Mouse (Mus musculus): ENCODE results near the gene Fut11.
"Not testable (repeated sequence)": the region's sequence is repeated elsewhere in the genome, so short reads cannot be mapped to it uniquely, and the experiment has no call there.

Fut11 gene

DNA sequence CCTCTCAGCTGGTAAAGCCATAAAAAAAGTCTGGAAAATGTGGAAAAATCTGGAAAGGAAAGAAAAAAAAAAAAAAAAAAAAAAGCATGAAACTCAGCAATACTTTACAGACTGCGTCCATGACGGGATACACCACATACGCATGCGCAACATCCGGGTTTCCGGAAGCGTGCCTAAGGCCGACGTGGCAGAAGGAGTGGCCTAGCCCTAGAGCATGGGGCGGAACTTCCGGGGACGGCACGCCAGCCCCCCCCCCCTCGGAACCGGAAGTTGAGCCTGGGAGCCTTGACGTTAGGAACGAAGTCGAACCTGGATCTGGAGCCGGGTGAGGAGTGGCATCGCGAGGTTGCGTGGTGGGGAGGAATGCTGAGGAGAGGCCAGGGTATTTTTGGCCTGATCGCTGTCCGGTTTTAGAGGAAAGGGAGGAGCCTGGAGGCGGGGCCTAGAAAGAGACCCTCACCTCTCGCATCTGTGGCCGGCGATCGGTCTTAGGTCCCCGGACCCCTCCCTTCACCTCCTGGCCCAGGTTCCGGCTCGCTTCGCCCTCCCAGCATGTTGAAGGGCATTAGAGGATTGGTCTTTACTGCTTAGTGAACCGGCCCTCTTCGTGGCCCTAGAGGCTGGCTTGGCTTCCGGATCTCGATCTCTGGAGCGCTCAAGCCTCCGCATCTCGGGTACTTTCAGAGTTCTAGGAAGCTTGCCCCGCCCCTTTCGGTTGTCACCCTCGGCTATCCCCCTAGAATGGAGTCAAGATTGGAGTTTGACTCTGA is 20.5 kb upstream of the Fut11 start, which contains the start of gene Sec24c:
Gene Sec24c (plus strand): TSS at position 245 of the 770 bp plus-strand sequence.
- peak; percentile 86 to 94 for DNase-seq (ENCODE audit: low spot score in 2 of 2)

DNA sequence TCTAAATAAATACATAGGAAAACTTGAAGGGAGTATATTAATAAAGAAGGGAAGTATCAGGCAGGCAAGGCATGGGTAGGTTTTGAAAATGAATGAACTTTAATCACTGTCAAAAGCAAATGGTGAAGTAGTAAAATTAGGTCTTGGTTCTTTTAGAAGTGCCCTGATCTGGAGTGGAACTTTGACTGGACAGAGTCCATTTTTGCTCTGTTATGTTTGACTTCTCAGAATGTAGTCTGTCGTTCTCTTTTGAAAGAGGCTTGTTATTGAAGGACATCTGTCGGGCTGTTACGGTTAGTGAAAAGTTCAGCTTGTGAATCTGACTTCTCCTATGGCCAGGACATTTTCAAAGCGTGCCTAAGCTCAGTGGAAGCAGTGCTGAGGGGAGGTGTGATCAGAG is 16.9 kb upstream of the Fut11 start:
- DNase-seq (ENCODE audit: low spot score in 2 of 2) = no peak

DNA sequence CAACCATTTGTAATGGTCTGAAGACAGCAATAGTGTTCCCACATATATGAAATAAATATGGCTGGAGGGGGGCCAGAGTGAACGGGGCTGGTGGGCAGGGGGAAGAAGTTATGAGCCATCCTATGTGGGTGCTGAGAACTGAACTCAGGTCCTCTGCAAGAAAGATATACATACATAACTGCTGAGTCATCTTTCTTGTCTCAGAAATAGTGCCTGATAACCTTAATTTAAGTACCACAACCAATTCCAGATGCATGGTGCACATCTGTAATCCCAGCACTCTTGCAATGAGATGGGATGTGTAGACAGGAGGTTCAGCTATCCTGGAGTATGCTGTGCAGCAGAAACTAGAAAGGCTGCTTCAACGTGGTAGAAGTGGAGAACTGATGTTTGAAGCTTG is 13.0 kb upstream of the Fut11 start:
- no peak for DNase-seq (ENCODE audit: low spot score in 2 of 2)

DNA sequence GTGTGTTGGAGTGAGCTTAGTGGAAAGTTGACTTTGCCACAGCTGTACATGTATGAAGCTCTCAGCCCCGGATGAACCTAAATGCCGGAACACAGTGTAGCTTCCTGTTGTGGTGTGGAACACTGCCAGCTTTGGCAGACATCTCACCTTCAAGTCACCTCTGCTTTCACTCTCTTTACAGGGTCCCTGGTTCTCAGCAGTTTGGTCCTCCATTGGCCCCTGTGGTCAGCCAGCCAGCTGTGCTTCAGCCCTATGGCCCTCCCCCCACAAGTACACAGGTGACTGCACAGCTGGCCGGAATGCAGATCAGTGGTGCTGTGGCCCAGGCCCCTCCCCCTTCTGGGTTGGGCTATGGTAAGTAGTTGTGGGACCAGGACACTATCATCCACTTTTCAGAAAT is 12.3 kb upstream of the Fut11 start:
- DNase-seq (ENCODE audit: low spot score in 2 of 2) = no peak

DNA sequence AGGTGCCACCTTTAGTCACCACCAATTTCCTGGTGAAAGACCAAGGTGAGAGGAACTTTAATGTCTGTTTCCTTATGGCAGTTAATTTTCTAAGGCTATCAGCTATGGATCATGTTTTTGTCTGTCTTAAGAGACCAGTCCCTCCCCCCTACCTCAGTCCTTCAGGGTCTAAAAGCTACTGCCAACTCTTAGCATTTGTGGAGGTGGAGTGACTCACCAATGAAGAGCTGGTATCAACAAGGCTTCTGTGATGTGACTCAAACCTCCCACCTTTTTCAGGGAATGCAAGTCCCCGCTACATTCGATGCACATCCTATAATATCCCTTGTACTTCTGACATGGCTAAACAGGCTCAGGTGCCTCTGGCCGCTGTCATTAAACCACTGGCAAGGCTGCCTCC is 8.2 kb upstream of the Fut11 start:
- no peak for DNase-seq (ENCODE audit: low spot score in 2 of 2)

DNA sequence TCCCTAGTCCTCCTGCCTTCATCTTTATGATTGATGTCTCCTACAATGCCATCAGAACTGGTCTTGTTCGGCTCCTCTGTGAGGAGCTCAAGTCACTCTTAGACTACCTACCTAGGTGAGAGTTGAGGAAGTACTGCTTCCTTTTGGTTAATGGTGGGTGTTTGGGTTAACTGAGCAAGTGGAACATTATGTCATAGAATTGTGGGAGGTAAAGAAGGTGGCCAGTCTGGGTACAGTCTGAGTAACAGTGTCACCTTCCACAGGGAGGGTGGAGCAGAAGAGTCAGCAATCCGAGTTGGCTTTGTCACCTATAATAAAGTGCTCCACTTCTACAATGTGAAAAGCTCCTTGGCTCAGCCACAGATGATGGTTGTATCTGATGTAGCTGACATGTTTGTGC is 5.8 kb upstream of the Fut11 start:
- no peak for DNase-seq (ENCODE audit: low spot score in 2 of 2)

DNA sequence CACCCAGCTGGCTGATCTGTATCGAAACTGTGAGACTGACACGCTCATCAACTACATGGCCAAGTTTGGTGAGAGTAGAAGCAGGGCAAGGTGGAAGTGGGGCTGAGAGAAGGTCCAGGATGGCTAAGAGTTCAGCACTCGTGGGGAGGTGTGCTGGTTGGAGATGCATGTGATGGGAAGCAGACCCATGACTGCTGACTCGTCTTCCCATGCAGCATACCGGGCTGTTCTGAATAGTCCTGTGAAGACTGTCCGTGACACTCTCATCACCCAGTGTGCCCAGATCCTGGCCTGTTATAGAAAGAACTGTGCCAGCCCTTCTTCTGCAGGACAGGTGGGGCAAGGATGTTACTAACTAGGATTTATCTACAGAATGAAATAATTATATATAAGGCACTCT is 3.0 kb upstream of the Fut11 start:
- no peak for DNase-seq (ENCODE audit: low spot score in 2 of 2)

DNA sequence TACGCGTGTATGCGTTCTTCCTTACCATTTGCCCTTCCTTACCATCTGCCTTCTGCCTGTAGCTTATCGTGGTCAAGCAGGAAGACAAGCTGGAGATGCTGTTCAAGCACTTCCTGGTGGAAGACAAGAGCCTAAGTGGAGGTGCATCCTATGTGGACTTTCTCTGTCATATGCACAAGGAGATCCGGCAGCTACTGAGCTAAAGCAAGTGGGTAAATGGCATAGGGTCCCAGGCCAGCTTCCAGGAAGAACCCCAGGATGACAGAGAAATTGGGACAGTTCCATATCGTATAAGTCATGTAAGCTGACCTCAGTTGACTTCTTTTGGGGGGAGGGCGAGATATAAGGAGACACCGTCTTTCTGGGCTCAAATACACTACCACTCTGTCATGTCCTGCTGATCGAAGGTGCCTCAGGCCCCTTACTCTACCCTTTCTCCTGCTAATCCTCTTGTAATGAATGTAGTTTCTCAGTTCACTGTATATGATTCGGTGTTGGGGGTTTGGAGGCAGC is 1.1 kb upstream of the Fut11 start:
- no peak for DNase-seq (ENCODE audit: low spot score in 2 of 2)

DNA sequence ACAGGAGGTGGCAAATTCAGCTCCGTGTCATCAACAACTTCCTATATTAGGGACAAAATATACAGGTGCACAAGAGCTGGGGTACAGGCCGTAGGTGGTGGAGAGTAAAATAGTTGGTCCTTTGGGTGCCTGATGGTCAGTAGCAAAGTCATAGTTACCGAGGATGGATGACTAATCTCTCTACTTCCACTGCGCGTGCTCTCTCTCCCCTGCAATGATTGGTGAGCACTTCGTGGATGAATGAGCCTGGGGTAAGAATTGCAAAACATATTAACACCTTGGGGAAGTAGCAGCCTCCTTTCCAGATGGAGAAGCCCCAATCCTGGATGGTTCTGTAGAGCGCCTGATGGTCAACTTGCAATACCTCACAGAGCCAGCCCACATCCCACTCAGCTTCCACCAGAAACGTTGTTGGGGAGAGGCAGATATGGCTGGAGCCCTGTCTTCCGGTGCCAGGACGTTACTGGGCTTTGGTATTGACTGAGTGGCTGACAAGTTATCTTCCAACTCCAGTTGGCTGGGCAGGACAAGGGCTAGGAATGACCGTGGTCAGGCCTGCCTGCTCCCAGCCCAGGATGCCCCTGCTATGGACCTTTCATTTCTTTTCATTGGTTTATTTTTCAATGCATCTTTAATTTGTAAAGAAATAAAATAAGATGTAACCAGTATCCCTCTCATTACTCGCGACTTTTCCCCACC is 434 bp upstream of the Fut11 start:
- no peak for DNase-seq (ENCODE audit: low spot score in 2 of 2)

DNA sequence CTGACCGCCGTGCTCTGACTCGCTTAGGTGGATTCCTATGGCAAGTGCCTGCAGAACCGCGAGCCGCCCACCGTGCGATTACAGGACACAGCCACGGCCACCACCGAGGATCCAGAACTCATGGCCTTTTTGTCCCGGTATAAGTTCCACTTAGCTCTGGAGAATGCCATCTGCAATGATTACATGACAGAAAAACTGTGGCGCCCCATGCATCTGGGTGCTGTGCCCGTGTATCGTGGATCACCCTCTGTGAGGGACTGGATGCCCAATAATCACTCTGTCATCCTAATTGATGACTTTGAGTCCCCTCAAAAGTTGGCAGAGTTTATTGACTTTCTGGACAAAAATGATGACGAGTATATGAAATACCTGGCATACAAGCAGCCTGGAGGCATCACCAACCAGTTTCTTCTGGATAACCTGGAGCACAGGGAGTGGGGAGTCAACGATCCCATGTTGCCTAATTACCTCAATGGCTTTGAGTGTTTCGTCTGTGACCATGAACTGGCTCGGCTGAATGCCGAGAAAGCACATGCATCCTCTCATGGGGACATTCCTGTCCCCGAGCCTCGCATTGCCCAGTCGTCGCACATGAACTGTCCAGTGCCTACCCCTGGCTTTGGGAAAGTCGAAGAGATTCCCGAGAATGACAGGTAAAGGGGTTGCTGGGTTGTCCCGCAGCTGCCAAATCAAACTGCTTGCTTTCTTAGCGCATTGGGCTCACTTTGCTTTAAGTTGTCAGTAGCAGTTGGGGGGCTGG is 1.2 kb downstream of the Fut11 start:
- no peak for DNase-seq (ENCODE audit: low spot score in 2 of 2)

DNA sequence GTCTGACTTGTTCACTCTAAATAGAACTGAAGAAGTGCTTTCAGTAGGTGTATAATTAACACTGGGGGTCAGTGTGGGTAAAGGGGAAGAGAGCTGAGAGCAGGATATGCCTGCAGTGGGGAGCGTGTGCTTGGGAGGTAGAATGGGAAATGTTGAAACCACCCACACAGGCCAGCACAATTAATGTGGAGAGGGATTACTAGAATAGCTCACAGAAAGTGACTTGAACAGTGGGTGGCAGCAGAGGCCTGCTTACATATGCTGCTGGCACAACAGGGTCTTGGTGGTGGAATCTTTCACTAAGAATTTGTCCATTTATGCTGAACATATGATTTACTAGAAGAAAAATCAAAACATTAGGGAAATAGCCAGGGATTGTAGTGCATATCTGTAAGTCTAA is 2.2 kb downstream of the Fut11 start:
- peak in 1 of 2 experiments; percentile 35 for DNase-seq (ENCODE audit: low spot score in 2 of 2)

DNA sequence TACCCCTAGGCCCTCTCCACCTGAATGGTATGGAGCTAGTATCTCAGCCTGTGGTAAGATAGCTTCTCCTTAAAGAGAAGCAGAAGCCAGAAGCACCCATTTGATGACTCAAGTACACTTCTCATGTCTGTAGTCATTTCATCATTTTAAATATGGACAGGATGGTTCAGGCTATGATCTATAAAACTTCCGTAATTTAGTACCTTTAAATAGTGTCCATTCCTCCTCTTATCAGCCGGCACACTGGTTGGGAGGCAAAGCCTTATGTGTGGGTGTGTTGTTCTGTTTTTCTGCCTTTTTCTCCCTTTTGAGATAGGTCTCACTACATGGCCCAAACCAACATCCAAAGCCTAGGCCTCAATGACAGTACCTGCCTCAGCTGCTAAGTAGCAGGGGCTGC is 3.7 kb downstream of the Fut11 start:
- DNase-seq (ENCODE audit: low spot score in 2 of 2) = no peak

DNA sequence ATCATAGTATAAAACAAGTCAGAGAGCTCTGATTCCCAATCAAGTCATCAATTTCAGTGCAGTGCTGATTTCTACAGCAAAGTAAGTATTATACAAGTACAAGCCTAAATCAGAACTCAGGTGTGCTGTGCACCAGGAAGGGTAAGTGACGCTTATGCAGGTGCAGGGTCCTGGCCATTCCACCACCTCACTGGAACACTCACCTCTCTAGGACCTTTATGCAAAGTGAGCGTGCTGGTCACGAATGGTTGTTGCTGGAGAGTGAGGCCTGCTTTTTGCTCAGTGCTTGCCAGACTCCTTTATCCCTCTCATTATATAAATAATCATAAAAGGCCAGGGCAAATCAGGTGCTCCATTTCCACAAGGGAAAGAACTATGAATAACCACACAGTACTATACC is 5.6 kb downstream of the Fut11 start:
- DNase-seq (ENCODE audit: low spot score in 2 of 2) = no peak

DNA sequence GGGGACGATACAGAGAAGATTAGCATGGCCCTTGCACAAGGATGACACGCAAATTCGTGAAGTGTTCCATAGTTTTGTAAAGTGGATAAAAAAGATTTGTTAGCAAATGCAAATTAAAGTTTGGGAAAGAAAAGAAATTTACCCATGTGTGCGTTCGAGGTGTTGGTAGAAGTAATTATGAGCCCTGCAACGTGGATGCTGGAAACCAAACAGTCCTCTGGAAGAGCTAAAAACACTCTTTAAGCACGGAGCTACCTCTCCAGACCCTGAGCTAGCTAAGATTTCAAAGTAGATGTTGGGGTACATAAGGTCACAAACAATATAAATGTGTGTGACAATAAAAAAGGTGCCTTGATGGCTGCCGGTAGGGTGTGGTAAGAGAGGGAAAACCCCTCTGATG is 6.8 kb downstream of the Fut11 start:
- no peak for DNase-seq (ENCODE audit: low spot score in 2 of 2)

DNA sequence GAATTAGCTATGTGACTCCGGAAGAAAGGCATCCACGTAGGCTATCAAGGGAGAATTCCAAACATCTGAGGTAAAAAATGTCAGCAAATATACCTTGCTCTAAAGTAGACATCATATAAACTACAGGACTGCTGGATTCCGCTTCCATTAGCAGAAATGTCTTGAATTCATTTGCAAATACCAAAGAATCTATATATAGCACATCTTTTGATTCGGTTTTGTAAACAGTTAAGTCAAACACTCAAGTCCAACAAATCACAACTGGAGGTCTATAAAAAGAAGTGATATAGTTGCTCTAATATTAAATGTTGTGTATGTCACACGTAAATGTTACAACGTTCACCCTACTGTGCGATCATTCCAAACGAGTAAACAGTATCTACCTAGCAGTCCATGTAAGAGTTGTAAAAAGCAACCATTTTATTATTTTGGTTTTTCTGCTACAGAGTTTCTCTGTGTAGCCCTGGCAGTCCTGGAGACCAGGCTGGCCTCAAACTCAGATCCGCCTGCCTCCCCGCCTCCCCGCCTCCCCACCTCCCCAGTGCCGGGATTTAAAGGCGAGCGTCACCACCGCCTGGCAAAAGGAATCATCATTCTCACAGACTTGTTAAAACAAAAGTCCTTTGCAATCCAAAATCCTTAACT is 7.5 kb downstream of the Fut11 start:
- DNase-seq (ENCODE audit: low spot score in 2 of 2) = no peak

DNA sequence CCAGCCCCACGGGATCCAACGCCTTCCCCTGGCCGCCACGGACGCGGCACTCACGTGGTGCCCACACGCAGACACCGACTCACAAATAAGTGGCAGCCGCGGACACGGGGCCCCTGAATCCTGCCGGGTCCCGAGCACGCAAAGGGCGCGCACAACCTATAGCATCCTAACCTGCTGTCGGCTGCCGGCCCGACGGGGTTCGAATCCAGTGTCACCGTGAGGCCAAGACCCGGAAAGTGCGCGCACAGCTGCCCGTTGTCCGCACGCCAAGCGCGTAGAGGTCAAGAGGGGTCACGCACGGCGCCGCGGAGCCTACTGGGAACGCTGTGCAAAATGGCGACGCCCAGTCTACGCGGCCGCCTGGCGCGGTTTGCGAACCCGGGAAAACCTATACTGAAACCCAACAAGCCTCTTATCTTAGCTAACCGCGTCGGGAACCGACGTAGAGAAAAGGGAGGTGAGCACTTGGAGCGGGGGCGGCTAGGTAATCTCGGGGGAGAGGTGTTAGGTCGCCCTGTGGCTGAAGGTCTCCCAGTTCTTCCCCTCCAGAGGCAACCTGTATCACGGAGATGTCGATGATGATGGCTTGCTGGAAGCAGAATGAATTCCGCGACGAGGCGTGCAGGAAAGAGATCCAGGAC is 8.1 kb downstream of the Fut11 start, which contains the start of gene Chchd1:
Gene Chchd1 (plus strand): TSS at position 266 of the 641 bp plus-strand sequence.
- peak; percentile 81 to 89 for DNase-seq (ENCODE audit: low spot score in 2 of 2)

DNA sequence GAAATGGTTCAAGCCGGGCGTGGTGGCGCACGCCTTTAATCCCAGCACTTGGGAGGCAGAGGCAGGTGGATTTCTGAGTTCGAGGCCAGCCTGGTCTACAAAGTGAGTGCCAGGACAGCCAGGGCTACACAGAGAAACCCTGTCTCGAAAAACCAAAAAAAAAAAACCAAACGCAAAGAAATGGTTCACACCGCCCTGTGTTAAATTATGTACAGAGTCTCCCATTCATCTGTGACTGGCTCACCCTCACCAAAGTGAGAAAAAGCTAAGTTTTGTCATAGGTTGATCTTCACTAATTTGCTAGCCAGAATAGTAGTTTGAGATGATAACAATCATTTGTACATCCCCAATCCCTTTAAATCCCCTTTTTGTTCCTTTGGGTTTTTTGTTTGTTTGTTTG is 8.7 kb downstream of the Fut11 start:
- not testable (repeated sequence) for DNase-seq (ENCODE audit: low spot score in 2 of 2)

DNA sequence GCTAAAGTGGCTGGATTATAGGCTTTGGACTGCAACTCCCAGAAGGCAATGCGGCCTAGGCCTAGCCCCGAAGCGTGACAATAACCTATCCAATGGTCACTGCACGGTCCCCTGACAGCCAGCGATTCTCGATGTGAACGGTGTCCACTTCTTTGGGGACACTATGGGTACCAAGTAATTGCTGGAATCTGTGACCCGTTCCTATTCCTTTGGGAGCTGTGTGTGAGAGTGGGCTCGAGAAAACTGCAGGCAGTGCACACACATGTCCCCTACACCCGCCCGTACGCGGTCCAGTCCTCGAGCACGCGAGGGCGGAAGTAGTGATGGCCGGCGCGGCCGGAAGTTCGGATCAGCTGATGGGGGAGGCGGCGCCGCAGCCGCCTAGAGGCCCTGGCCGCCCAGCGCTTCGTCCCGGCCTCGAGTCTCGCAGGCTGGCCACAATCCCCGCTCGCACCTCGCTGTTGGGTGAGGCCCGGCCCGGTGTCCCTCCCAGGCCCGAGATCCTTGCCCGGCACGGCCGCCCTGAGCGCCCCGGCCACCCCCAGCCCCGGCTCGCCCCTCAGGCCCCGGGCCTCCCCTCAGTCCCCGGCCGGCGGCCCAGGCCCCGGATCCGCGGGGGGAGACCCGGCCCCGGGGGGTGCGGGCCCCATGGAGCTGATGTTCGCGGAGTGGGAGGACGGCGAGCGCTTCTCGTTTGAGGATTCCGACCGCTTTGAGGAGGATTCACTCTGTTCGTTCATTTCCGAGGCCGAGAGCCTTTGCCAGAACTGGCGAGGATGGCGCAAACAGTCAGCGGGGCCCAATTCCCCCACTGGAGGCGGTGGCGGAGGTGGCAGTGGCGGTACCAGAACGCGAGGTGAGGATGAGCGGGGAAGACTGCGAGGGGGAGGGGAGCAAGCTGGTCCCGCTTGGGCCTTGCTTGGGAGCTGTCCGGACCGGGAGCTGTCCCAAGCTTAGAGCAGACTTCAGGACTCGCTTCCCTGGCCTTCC is 12.7 kb downstream of the Fut11 start, which contains the start of gene Zswim8:
Gene Zswim8 (plus strand): TSS at position 352 of the 990 bp plus-strand sequence.
- peak; percentile 76 to 79 for DNase-seq (ENCODE audit: low spot score in 2 of 2)

DNA sequence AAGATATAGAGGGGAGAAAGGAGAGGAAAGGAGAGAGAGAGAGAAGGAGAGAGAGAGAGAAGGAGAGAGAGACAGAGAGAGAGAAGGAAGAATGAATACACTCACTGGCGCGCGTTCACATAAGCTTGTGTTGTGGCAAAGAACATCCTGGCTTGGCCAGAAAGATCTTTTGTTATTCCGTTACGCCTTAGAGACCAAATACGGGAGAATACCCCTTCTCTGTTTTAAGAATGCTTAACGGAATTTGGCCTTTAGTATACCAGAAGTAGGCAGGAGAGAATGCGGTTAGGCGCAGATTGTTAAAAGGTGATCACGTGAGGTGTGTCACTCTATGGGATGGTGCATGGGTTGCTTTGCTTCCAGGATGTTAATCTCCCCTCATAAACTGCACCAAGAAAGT is 13.5 kb downstream of the Fut11 start:
- DNase-seq (ENCODE audit: low spot score in 2 of 2) = no peak

DNA sequence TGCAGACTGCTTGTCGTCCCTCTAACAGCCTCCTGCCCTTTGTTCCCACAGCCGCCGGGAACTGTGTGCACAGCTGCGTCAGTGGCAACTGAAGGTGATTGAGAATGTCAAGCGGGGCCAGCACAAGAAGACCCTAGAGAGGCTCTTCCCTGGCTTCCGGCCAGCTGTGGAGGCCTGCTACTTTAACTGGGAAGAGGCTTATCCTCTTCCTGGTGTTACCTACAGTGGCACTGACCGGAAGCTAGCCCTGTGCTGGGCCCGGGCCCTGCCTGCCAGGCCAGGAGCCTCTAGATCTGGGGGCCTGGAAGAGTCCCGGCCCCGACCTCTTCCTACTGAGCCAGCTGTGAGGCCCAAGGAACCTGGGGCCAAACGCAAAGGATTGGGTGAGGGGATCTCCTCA is 19.1 kb downstream of the Fut11 start:
- DNase-seq (ENCODE audit: low spot score in 2 of 2) = no peak
